Mouse (Mus musculus) neural tube, embryonic 14.5 days (tissue): ENCODE measurements around the gene Lemd1. TPM values are rescaled to one million over a fixed set of nuclear protein-coding genes. Genes with fewer than 3 reads are reported as not detected.

Source experiments
- ATAC-seq: fragments of 200-750 bp; cut with Nextera tagmentation; 2 replicates; pipeline ENCODE4 v1.8.0; 2017; ENCODE audit warnings: low read depth, mild to moderate bottlenecking, moderate TSS enrichment, moderate library complexity
- H3K27ac ChIP-seq: fragments of 300-500 bp; sonication (generic); 2 replicates; pipeline ENCODE4 v1.5.1; 2014; ENCODE audit warnings: low read depth, mild to moderate bottlenecking, control low read depth, low read length, moderate library complexity, mixed read lengths
- H3K27me3 ChIP-seq: fragments of 300-500 bp; sonication (generic); 2 replicates; pipeline ENCODE4 v1.6.1; 2014; ENCODE audit warnings: low read length; ENCODE audit not compliant: control insufficient read depth, insufficient read depth
- H3K36me3 ChIP-seq: fragments of 300-500 bp; sonication (generic); 2 replicates; pipeline ENCODE4 v1.6.1; 2014; ENCODE audit warnings: low read length, mixed read lengths; ENCODE audit not compliant: control insufficient read depth, insufficient read depth
- H3K4me1 ChIP-seq: fragments of 300-500 bp; sonication (generic); 2 replicates; pipeline ENCODE4 v1.6.1; 2014; ENCODE audit warnings: low read length; ENCODE audit not compliant: control insufficient read depth, insufficient read depth
- H3K4me2 ChIP-seq: fragments of 300-500 bp; sonication (generic); 2 replicates; pipeline ENCODE4 v1.6.1; 2014; ENCODE audit warnings: mild to moderate bottlenecking, low read depth, low read length, control low read depth
- H3K4me3 ChIP-seq: fragments of 300-500 bp; sonication (generic); 2 replicates; pipeline ENCODE4 v1.5.1; 2014; ENCODE audit warnings: low read depth, low read length, control low read depth, mixed read lengths
- H3K9ac ChIP-seq: fragments of 300-500 bp; sonication (generic); replicated peaks from 2 replicates; pipeline ENCODE4 v1.6.1; 2014; ENCODE audit warnings: low read depth, mild to moderate bottlenecking, control low read depth, low read length, mixed read lengths
- H3K9me3 ChIP-seq: fragments of 300-500 bp; sonication (generic); 2 replicates; pipeline ENCODE4 v1.6.1; 2016; ENCODE audit warnings: low read length; ENCODE audit not compliant: control insufficient read depth
- WGBS: fragments of 180-500 bp; shearing (Covaris S2); extraction: QIAGEN DNeasy Blood & Tissue Kit; methylation state at CpG from one replicate; pipeline ENCODE4 v1.1.7; 2014; 5-methylcytosine and 5-hydroxymethylcytosine counted together
- polyA plus RNA-seq: library from polyadenylated mRNA; unstranded; fragments of >200 nt; fragmentation: Nextera tagmentation; extraction: Ambion mirVana; gene quantifications from 2 replicates; pipeline ENCODE4 v1.2.1, GENCODE M21; 2014

The Lemd1 gene
- polyA plus RNA-seq, 1 experiment from 2014 or later = 25.3 TPM

DNA sequence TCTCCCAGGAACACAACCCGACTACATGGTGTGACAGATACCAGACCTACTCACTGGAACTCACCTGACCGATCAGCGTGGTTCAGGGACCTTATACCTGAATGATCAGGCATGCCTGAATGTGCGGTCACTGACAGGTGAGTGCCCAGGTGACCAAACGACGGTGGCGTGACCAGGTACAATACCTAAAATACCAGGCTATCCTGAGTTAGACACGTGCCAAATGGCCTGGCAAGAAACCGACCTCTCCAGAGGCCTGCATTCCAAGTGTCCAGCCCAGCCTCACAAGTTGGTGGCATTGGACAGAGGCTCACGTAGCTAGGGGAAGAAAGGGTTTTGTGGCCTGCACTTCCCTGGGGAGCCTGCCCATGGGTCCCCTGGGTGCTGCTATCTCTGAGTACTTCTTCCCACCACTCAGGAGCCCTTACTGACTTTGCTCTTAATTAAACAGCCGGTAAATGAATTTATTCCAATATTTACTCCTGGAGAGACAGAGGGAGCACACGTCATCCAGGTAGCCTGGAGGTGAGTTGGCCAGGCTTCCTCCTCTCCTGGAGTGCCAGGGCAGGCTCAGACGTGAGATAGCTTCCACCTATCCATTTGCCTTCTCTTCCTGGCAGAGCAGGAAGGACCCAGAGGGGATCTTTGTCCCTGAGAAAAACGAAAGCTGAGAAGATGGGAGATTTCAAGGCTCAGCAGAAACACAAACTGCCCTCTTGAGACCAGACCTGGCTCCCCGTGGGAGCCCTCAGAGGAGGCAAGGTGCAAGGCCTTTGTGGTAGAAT is 40.2 kb upstream of the Lemd1 start:
- Histone ChIP-seq H3K9me3 (no peaks in the 10 kb centered on the region), H3K36me3 (no peaks in the 10 kb centered on the region), H3K4me1 (no peaks in the 10 kb centered on the region), H3K27me3 (no peaks in the 10 kb centered on the region), H3K27ac (no peak overlapping the region), H3K9ac (no peak overlapping the region), H3K4me2 (no peak overlapping the region), H3K4me3 (no peak overlapping the region)
- 80% methylated on average over 15 of the region's 15 CpGs for WGBS
- ATAC-seq = no peak

DNA sequence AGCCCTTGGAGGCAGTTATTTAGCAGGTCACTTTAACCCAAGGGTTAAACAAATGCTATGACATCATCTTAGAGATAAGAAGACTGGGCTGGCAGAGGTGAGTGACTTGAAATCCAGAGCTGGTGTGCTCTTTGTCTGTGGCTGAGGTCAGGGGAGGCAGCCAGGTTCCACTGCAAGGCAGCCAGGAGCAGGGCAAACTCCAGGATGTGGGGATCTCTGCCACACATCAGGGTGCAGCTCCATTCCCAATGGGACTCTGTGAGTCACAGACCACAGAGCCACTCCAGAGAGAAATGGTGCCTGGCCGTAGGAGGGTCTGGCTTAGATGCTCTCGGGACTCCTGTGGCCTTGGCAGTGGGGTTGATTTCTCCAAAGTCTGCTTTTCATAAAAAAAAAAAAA is 39.3 kb upstream of the Lemd1 start:
- H3K27ac ChIP-seq = no peak overlapping the region
- H3K9ac ChIP-seq = no peak overlapping the region
- no peaks in the 10 kb centered on the region for H3K36me3 ChIP-seq
- no peaks in the 10 kb centered on the region for H3K27me3 ChIP-seq
- no peak for ATAC-seq
- H3K4me2 ChIP-seq = no peak overlapping the region
- no peaks in the 10 kb centered on the region for H3K4me1 ChIP-seq
- 60% methylated on average over 2 of the region's 2 CpGs for WGBS
- no peaks in the 10 kb centered on the region for H3K9me3 ChIP-seq
- no peak overlapping the region for H3K4me3 ChIP-seq

DNA sequence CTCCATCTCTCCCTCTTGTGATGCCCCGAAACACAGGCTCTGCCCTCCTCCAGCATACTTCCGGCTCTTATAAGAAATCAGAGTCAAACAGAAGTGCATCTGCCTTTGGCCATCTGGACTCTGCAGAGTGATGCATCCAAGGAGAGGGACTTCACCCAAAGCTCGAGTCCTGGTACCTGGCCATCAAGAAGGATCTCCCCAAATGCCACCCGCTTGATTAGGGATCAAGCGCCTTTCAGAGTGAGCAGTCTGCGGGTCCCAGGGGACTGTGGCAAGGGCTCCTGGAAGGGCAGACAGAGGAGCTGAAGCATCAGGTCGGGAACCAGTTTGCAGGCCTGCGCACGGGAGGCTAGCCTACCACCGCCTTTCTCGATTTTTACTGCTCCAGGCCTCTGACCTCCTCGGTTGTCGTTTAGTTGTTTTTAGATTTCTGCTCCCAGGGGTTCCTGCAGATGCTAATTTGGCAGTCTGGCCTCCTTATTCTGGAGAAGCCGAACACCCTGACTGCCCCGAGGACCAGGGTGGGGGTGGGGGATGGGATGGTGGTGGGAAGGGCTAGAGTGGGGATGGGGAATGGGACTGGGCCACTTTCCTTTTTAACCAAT is 38.0 kb upstream of the Lemd1 start:
- Histone ChIP-seq H3K36me3 (no peaks in the 10 kb centered on the region), H3K9ac (no peak overlapping the region), H3K9me3 (no peaks in the 10 kb centered on the region), H3K4me1 (peaks cover 7% of the 10 kb centered on the region; the same call in 1 of the 2 replicates), H3K4me2 (no peak overlapping the region), H3K27ac (no peak overlapping the region), H3K4me3 (no peak overlapping the region), H3K27me3 (no peaks in the 10 kb centered on the region)
- WGBS = 33% methylated on average over 15 of the region's 15 CpGs
- ATAC-seq = no peak

DNA sequence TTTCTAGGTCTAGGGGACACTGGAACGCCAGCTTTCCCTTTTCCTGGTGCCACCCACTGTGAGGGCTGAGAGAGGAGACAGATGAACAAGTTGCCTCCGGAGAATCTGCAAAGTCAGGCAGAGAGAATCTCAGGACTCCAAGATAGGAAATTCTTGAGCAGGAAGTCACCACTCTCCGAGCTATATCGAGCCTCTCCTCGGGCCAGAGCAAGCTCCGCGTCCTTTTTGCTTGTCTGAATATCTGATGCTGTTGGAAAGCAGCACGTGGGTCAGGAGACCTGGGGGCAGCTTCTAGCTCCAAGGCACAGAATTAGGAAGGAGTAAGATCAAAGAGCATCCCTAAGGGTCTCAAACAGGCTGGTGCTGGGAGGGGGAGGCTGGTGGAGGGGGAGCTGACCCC is 37.5 kb upstream of the Lemd1 start:
- H3K36me3 ChIP-seq = no peaks in the 10 kb centered on the region
- H3K27ac ChIP-seq = no peak overlapping the region
- peaks cover 7% of the 10 kb centered on the region; the same call in 1 of the 2 replicates for H3K4me1 ChIP-seq
- ATAC-seq = no peak
- 22% methylated on average over 8 of the region's 8 CpGs for WGBS
- no peaks in the 10 kb centered on the region for H3K27me3 ChIP-seq
- no peaks in the 10 kb centered on the region for H3K9me3 ChIP-seq
- no peak overlapping the region for H3K4me2 ChIP-seq
- H3K4me3 ChIP-seq = no peak overlapping the region
- no peak overlapping the region for H3K9ac ChIP-seq

DNA sequence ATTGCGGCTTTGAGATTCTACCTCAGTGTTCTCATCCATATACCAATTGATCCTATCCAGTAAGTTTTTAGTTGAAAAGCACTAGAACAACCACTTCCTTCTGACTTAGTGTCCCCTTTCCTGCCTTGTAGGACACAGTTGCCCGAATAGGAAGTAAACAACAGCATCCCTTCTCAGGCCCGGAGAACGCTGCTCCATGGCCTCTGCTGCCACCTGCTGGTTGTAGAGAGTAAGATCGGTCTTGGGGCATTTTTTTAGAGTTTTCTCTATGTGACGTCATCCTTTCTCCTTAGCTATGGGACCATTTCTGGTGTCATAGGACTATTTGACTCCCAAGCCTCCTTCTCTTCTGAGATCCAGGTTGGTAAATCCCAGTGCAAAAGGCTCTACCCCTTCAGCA is 35.5 kb upstream of the Lemd1 start:
- H3K27me3 ChIP-seq = no peaks in the 10 kb centered on the region
- WGBS = 11% methylated on average over 6 of the region's 6 CpGs
- ATAC-seq = 0 out of 2 replicates have a peak, but pooled peaks have one; percentile 10
- H3K4me3 ChIP-seq = no peak overlapping the region
- H3K4me1 ChIP-seq = peaks cover 13% of the 10 kb centered on the region; the same call in 1 of the 2 replicates
- H3K9me3 ChIP-seq = no peaks in the 10 kb centered on the region
- no peak overlapping the region for H3K4me2 ChIP-seq
- no peak overlapping the region for H3K27ac ChIP-seq
- H3K36me3 ChIP-seq = no peaks in the 10 kb centered on the region
- no peak overlapping the region for H3K9ac ChIP-seq

DNA sequence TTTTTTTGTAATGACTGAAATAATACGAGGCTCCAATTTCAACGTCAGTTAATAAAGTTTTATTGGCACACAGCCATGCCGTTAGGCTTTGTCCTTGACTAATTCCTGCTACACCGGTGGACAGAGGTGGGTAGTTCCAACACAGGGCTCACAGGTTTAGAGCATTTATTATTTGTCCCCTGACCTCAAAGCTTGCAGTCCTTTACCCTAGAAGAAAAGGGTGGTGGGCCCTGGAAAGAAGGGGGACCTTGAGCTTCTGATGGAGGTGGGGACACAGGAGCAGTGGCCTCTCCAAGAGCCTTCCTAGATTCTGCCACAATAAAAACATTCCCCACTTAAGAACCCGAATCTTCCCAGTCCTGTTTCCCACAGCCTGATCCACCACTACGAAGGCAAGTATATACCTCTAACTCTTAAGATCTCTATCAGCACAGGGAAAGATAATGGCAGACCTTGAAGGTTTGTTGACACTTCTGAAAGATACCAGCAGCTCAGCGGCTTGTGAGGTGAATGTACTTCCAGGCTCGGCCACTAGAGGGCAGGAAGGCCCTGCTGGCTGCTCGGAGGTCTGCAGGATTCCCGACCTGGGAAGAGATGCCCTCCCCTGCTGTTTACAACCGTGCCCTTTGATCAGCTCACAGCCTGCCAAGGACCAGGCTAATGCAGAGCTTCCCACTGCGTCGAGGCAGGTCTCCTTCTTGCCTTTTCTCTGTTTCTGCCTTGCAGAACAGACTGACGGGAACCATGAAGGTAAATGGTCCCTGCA is 34.0 kb upstream of the Lemd1 start:
- no peaks in the 10 kb centered on the region for H3K27me3 ChIP-seq
- H3K4me1 ChIP-seq = peaks cover 13% of the 10 kb centered on the region; the same call in 1 of the 2 replicates
- H3K4me3 ChIP-seq = no peak overlapping the region
- no peak overlapping the region; the same call in 1 of the 2 replicates for H3K9ac ChIP-seq
- H3K4me2 ChIP-seq = peak overlapping the region; percentile 15; the same call in 1 of the 2 replicates
- 20% methylated on average over 14 of the region's 14 CpGs for WGBS
- H3K27ac ChIP-seq = no peak overlapping the region
- ATAC-seq = peak; percentile 81
- no peaks in the 10 kb centered on the region for H3K9me3 ChIP-seq
- H3K36me3 ChIP-seq = no peaks in the 10 kb centered on the region

DNA sequence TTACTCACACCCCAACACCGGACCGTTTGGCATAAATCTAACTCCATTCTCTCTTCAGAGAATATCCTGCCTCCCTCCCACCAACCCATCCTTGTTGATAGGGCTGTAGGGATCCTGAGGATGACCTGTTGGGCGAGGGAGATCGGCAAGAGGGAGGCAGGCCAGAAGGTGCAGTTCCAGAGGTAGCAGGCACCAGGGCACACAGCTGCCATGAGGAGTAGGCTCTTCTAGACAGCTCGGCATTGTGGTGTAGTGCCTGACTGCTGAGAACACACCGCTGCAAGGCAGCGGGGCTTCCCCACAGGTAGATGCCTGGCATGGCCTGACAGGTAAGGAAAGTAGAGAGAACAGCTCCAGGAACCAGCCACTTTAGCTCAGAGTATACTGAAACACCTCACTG is 33.4 kb upstream of the Lemd1 start:
- no peak overlapping the region; the same call in 1 of the 2 replicates for H3K9ac ChIP-seq
- peaks cover 13% of the 10 kb centered on the region; the same call in 1 of the 2 replicates for H3K4me1 ChIP-seq
- H3K36me3 ChIP-seq = no peaks in the 10 kb centered on the region
- no peak overlapping the region for H3K4me3 ChIP-seq
- no peak overlapping the region for H3K27ac ChIP-seq
- WGBS = 17% methylated on average over 7 of the region's 7 CpGs
- peak overlapping the region; percentile 15; the same call in 1 of the 2 replicates for H3K4me2 ChIP-seq
- H3K9me3 ChIP-seq = no peaks in the 10 kb centered on the region
- ATAC-seq = peak; percentile 29; the same call in 1 of the 2 replicates
- H3K27me3 ChIP-seq = no peaks in the 10 kb centered on the region

DNA sequence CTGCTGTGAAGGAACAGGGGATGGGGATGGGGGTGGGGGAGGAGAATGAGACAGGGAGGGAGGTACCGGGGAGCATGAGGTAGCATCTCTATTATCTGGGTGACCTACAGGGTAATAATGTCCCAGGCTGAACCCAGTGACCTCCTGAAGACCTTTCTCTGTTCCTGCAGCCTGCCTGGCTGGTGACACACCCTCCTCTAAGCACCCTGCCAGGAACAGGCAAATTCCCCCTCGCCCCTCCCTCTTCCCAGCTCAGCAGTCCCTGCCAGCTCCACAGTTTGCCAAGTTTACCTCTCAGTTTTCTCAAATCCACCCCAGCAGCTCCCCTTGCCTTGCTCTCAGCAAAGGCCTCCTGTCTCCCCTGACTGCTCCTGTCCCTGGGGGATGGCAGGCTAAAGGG is 32.5 kb upstream of the Lemd1 start:
- 16% methylated on average over 2 of the region's 2 CpGs for WGBS
- Histone ChIP-seq H3K9me3 (no peaks in the 10 kb centered on the region), H3K36me3 (no peaks in the 10 kb centered on the region), H3K9ac (no peak overlapping the region), H3K27me3 (no peaks in the 10 kb centered on the region), H3K4me2 (no peak overlapping the region), H3K27ac (no peak overlapping the region), H3K4me1 (peaks cover 13% of the 10 kb centered on the region; the same call in 1 of the 2 replicates), H3K4me3 (no peak overlapping the region)
- no peak for ATAC-seq
